Mouse (Mus musculus) thymus, adult 2 months (tissue): ENCODE measurements around the gene Unc5b. TPM values are rescaled to one million over a fixed set of nuclear protein-coding genes. Genes with fewer than 3 reads are reported as not detected.

Source experiments
- DNase-seq: peaks from one replicate; pipeline ENCODE4 v3.0.0; 2021
- H3K27ac ChIP-seq: fragments of 200-500 bp; 2 replicates; pipeline ENCODE4 v1.5.1; 2012; ENCODE audit warnings: low read length, control low read depth; ENCODE audit not compliant: control insufficient read depth, insufficient read depth
- H3K27me3 ChIP-seq: fragments of 200-500 bp; 2 replicates; pipeline ENCODE4 v1.6.1; 2012; ENCODE audit warnings: mild to moderate bottlenecking, low read length, moderate library complexity, mixed read lengths; ENCODE audit not compliant: control insufficient read depth, insufficient read depth
- H3K36me3 ChIP-seq: fragments of 200-500 bp; 2 replicates; pipeline ENCODE4 v1.6.1; 2012; ENCODE audit warnings: mild to moderate bottlenecking, low read length, moderate library complexity; ENCODE audit not compliant: control insufficient read depth, insufficient read depth
- H3K4me1 ChIP-seq: fragments of 200-500 bp; replicated peaks from 2 replicates; pipeline ENCODE4 v1.6.1; 2012; ENCODE audit warnings: low read length; ENCODE audit not compliant: control insufficient read depth, insufficient read depth
- H3K4me3 ChIP-seq: fragments of 200-500 bp; 2 replicates; pipeline ENCODE4 v1.5.1; 2012; ENCODE audit warnings: mild to moderate bottlenecking, low read length, control low read depth, moderate library complexity; ENCODE audit not compliant: control insufficient read depth, insufficient read depth
- CTCF ChIP-seq: fragments of 200-500 bp; IDR thresholded peaks from 2 replicates; pipeline ENCODE4 v1.5.1; 2012; ENCODE audit warnings: mild to moderate bottlenecking, control low read depth, low read length, moderate library complexity, borderline replicate concordance; ENCODE audit not compliant: control insufficient read depth, poor library complexity, insufficient read depth; ENCODE audit errors: extremely low read depth
- POLR2A ChIP-seq: fragments of 200-500 bp; IDR thresholded peaks from 2 replicates; pipeline ENCODE4 v1.6.1; 2012; ENCODE audit warnings: mild to moderate bottlenecking, low read length, control low read depth, moderate library complexity; ENCODE audit not compliant: control insufficient read depth, poor library complexity, insufficient read depth; ENCODE audit errors: extremely low read depth
- WGBS: fragments of 180-500 bp; shearing (Covaris S2); methylation state at CpG from one replicate; pipeline ENCODE4 v1.1.7; 2018; 5-methylcytosine and 5-hydroxymethylcytosine counted together
- polyA plus RNA-seq: library from polyadenylated mRNA; depleted of rRNA; stranded (reverse); fragments of >200 nt; gene quantifications from 2 replicates; pipeline ENCODE4 v1.2.3, GENCODE M21; 2012

The Unc5b gene
- polyA plus RNA-seq, 1 experiment, result 4.0 TPM

GRCm38 (mm10) chr10:60803971-60804370 is 27.4 kb downstream of the Unc5b start:
- Histone ChIP-seq H3K36me3 (no peaks in the 10 kb centered on the region), H3K27me3 (no peaks in the 10 kb centered on the region), H3K27ac (no peak overlapping the region), H3K4me1 (no peaks in the 10 kb centered on the region), H3K4me3 (no peak overlapping the region)
- no peak for DNase-seq
- 89% methylated on average over 10 of the region's 10 CpGs for whole genome bisulfite sequencing
- TF ChIP-seq CTCF, result no peak
- no peak for TF ChIP-seq POLR2A

GRCm38 (mm10) chr10:60801898-60802412 is 29.4 kb downstream of the Unc5b start:
- no peak for TF ChIP-seq CTCF
- TF ChIP-seq POLR2A, result no peak
- Histone ChIP-seq H3K27ac (no peak overlapping the region), H3K4me3 (no peak overlapping the region), H3K36me3 (no peaks in the 10 kb centered on the region), H3K27me3 (no peaks in the 10 kb centered on the region), H3K4me1 (no peaks in the 10 kb centered on the region)
- no peak for DNase-seq
- WGBS, result 73% methylated on average over 12 of the region's 12 CpGs

DNA sequence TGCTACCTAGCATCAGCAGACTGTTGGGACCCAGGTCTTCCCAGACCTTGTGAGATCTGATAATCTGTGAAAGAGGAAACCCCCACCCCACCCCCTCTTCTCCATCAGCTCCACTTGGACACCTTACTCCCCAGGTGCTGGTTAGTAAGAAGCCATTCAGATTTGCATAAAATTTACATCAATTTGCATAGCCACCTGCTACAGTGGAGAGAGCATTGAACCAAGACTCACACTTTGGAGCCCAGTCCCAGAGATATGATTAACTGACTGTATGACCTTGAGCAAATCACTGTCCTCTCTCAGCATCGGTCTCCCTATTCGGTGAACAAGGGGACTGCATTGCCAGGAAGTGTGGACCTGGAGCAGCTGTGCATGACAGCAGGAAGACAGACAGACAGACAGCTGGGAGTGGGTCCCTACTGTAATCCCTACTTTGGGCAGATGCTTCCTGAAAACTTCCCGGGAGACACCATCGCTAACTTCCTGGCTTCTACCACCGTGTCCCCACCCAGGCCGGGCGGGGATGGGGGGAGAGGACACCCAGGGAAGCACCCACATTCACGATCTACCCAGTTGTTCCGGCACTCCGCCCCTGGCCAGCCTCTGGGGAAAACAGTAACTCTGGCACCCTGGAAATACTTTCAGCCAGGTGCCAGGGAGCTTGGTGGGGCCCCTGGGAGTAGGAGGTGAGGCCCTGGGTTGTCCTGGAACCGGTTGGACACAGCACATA is 30.0 kb downstream of the Unc5b start:
- Histone ChIP-seq H3K36me3 (no peaks in the 10 kb centered on the region), H3K27ac (no peak overlapping the region)

DNA sequence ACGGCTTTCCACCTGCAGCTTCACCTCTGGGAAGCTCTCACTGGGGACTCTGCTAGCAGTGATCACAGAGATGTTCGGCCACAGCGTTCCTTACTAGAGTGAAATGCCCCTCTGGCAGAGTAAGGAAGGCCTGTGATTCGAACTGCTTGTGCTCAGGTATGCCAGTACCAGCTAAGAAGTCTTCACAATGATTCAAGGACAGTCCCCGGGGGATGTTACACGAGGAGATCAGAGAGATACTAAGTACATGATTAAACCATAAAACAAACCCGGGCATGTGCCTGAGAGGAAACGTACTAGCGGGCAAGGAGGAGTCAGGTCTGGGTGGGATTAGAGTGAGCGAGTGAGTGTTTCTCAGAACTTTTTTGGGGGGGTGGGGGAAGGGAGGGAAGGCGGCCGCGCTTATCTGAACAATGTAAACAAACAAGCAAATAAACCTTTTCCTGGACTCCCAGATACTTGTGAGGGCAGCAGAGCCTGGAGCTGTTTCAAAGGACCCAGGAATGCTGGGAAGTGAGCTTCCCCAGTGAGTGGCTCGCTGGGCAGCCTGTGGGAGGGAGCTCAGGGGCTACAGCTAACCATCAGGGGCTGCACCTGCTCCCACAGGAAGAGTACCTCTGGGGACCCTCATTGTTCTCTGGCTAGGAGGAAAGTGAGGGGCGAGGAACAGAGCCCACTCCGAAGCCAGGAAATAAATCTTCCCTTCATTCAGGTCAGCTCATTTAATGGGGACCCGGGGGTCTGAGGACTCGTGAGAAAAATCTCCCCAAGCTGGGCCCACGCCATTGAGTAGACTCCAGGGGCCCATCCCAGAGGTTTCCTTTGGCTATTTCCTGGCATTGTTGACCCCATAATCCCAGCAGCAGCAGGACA is 30.9 kb downstream of the Unc5b start:
- WGBS, result 25% methylated on average over 19 of the region's 19 CpGs

More for the DNA sequence above, 30.0 kb downstream of the Unc5b start:
- WGBS, result 36% methylated on average over 11 of the region's 11 CpGs
- no peak for DNase-seq
- TF ChIP-seq POLR2A, result no peak
- TF ChIP-seq CTCF, result no peak
- H3K4me1 ChIP-seq, result no peaks in the 10 kb centered on the region
- H3K27me3 ChIP-seq, result no peaks in the 10 kb centered on the region
- H3K4me3 ChIP-seq, result no peak overlapping the region

GRCm38 (mm10) chr10:60797682-60798422 is 33.5 kb downstream of the Unc5b start:
- TF ChIP-seq CTCF, result no peak
- no peak for TF ChIP-seq POLR2A
- no peaks in the 10 kb centered on the region for H3K27me3 ChIP-seq
- no peaks in the 10 kb centered on the region for H3K36me3 ChIP-seq
- H3K4me1 ChIP-seq, result no peaks in the 10 kb centered on the region
- WGBS, result 79% methylated on average over 14 of the region's 14 CpGs
- no peak overlapping the region for H3K4me3 ChIP-seq
- DNase-seq, result no peak
- no peak overlapping the region for H3K27ac ChIP-seq

More for the DNA sequence above, 30.9 kb downstream of the Unc5b start:
- Histone ChIP-seq H3K27ac (no peak overlapping the region), H3K4me3 (no peak overlapping the region), H3K27me3 (no peaks in the 10 kb centered on the region), H3K4me1 (no peaks in the 10 kb centered on the region), H3K36me3 (no peaks in the 10 kb centered on the region)
- TF ChIP-seq POLR2A (no peak), CTCF (no peak)
- no peak for DNase-seq

GRCm38 (mm10) chr10:60796474-60796873 is 34.9 kb downstream of the Unc5b start:
- TF ChIP-seq CTCF, result no peak
- no peak for TF ChIP-seq POLR2A
- DNase-seq, result no peak
- Histone ChIP-seq H3K27me3 (no peaks in the 10 kb centered on the region), H3K36me3 (no peaks in the 10 kb centered on the region), H3K4me1 (no peaks in the 10 kb centered on the region), H3K4me3 (no peak overlapping the region), H3K27ac (no peak overlapping the region)
- 79% methylated on average over 7 of the region's 7 CpGs for WGBS
